ENCODE assay signal across 11 mouse cellular contexts in genomic region chr2:136059029-136059669, GRCm38 (mm10). TPM values are rescaled to one million over a fixed set of nuclear protein-coding genes. Genes with fewer than 3 reads are reported as not detected.
DNase-seq lines count a peak whose midpoint lies in the region; ATAC-seq and TF ChIP-seq lines count a peak whose summit lies in the region.
"Had no signal": no experiment of that assay in that cellular context is flagged by ENCODE, and none has a peak within 500 bp of the region (broad histone marks: within the 10 kb centered on the region; RNA-seq: fewer than 3 reads in every experiment).

No protein-coding gene starts in this region.

- no peak overlapping the region for H3K9ac ChIP-seq in heart, embryonic 11.5 days (ENCODE audit: low read depth, low read length)
- no peak overlapping the region for H3K9ac ChIP-seq in embryonic facial prominence, embryonic 15.5 days
- H3K9ac ChIP-seq in limb, embryonic 13.5 days = peak overlapping the region; percentile 54; the same call in 1 of the 2 replicates

- no peak for TF ChIP-seq CTCF in E14TG2a.4 (conservative IDR thresholded peaks at IDR 0.05; ENCODE audit: low read length)

- no peaks in the 10 kb centered on the region for H3K36me3 ChIP-seq in heart, embryonic 11.5 days (ENCODE audit: control insufficient read depth, insufficient read depth, low read length)
- no peaks in the 10 kb centered on the region for H3K36me3 ChIP-seq in E14TG2a.4 (ENCODE audit: insufficient read depth, low read length)
- no peaks in the 10 kb centered on the region for H3K36me3 ChIP-seq in embryonic facial prominence, embryonic 15.5 days
- H3K36me3 ChIP-seq in limb, embryonic 13.5 days = no peaks in the 10 kb centered on the region

- no peak for DNase-seq in heart, adult 18-20 months
- no peak for DNase-seq in gastrocnemius, postnatal 25 days
- no peak for DNase-seq in liver
- DNase-seq in layer of hippocampus, adult 9-10 months (ENCODE audit: low spot score) = no peak
- DNase-seq: heart, postnatal 10 days; lung, postnatal 14 days had no signal

- no peaks in the 10 kb centered on the region for H3K9me3 ChIP-seq in heart, embryonic 11.5 days (replicated peaks; ENCODE audit: control insufficient read depth, low read length)
- no peaks in the 10 kb centered on the region for H3K9me3 ChIP-seq in E14TG2a.4 (ENCODE audit: low read length)
- no peaks in the 10 kb centered on the region for H3K9me3 ChIP-seq in embryonic facial prominence, embryonic 15.5 days (replicated peaks)
- no peaks in the 10 kb centered on the region for H3K9me3 ChIP-seq in limb, embryonic 13.5 days

- H3K4me1 ChIP-seq in heart, embryonic 11.5 days (ENCODE audit: control insufficient read depth, insufficient read depth, low read length) = peaks cover 3% of the 10 kb centered on the region
- peaks cover 22% of the 10 kb centered on the region for H3K4me1 ChIP-seq in E14TG2a.4 (replicated peaks; ENCODE audit: low read depth, low read length)
- H3K4me1 ChIP-seq in embryonic facial prominence, embryonic 15.5 days = peaks cover 19% of the 10 kb centered on the region
- peaks cover 23% of the 10 kb centered on the region for H3K4me1 ChIP-seq in limb, embryonic 13.5 days

- H3K27ac ChIP-seq in heart, embryonic 11.5 days (ENCODE audit: low read depth, low read length) = no peak overlapping the region
- no peak overlapping the region for H3K27ac ChIP-seq in embryonic facial prominence, embryonic 15.5 days (replicated peaks)
- H3K27ac ChIP-seq in limb, embryonic 13.5 days = no peak overlapping the region

- H3K4me2 ChIP-seq in heart, embryonic 11.5 days = peak overlapping the region; percentile 52
- peak overlapping the region; percentile 46 for H3K4me2 ChIP-seq in embryonic facial prominence, embryonic 15.5 days (replicated peaks)
- H3K4me2 ChIP-seq in limb, embryonic 13.5 days (replicated peaks) = peak overlapping the region; percentile 74

- peak overlapping the region; percentile 21 for H3K4me3 ChIP-seq in heart, embryonic 11.5 days (ENCODE audit: low read depth, low read length)
- H3K4me3 ChIP-seq in E14TG2a.4 (replicated peaks; ENCODE audit: low read length) = peak overlapping the region; percentile 74
- H3K4me3 ChIP-seq in embryonic facial prominence, embryonic 15.5 days (replicated peaks) = peak overlapping the region; percentile 29
- H3K4me3 ChIP-seq in limb, embryonic 13.5 days = peak overlapping the region; percentile 42

- no peak for ATAC-seq in heart, embryonic 11.5 days (replicated peaks; ENCODE audit: insufficient number of reproducible peaks, low FRiP score, low TSS enrichment)
- ATAC-seq in embryonic facial prominence, embryonic 15.5 days (ENCODE audit: insufficient number of reproducible peaks, low FRiP score, low TSS enrichment, low read depth) = no peak
- ATAC-seq in limb, embryonic 13.5 days (ENCODE audit: low FRiP score, low read depth) = peak; percentile 53

- WGBS in heart, embryonic 11.5 days (ENCODE audit: insufficient replicate concordance) = 1% methylated on average over 37 of the region's 37 CpGs
- WGBS in embryonic facial prominence, embryonic 15.5 days = 1% methylated on average over 37 of the region's 37 CpGs
- WGBS in limb, embryonic 13.5 days = 1% methylated on average over 37 of the region's 37 CpGs

- peaks cover 43% of the 10 kb centered on the region for H3K27me3 ChIP-seq in heart, embryonic 11.5 days (ENCODE audit: control insufficient read depth, insufficient read depth, low read length)
- peaks cover 56% of the 10 kb centered on the region for H3K27me3 ChIP-seq in E14TG2a.4 (ENCODE audit: insufficient read depth, low read length)
- H3K27me3 ChIP-seq in embryonic facial prominence, embryonic 15.5 days = peaks cover 38% of the 10 kb centered on the region
- H3K27me3 ChIP-seq in limb, embryonic 13.5 days = peaks cover 45% of the 10 kb centered on the region
- H3K27me3 ChIP-seq: CH12.LX had no signal

RNA-seq across cellular contexts. Expression of gene Lamp5, which starts 7.1 kb away (rescaled TPM):
- polyA plus RNA-seq in heart, embryonic 11.5 days (2014; fragmentation: Nextera tagmentation; extraction: Ambion mirVana) = 0.30 and 0.70 TPM in 2 replicates
- total RNA-seq in heart, adult 18-20 months (2021) = not detected
- polyA plus RNA-seq in embryonic facial prominence, embryonic 15.5 days (2015; fragmentation: Nextera tagmentation; extraction: Ambion mirVana) = 0.20 and 0.43 TPM in 2 replicates
- polyA plus RNA-seq in limb, embryonic 13.5 days (2015; fragmentation: Nextera tagmentation; extraction: Ambion mirVana) = 1.2 and 1.5 TPM in 2 replicates
- total RNA-seq in gastrocnemius, postnatal 25 days (2021) = not detected
- total RNA-seq: CH12.LX; heart, postnatal 10 days had no signal

Comparison
In these comparisons a context has a peak if more than half of its experiments do, and no peak if none do; other contexts are left out.
1. H3K4me3 ChIP-seq: peak in every context shown above with its lines; median percentile 74 in E14TG2a.4; 42 in limb, embryonic 13.5 days; 29 in embryonic facial prominence, embryonic 15.5 days; 21 in heart, embryonic 11.5 days.